Mouse (Mus musculus) CD4-positive helper T cell, adult 2 months (primary cell): ENCODE measurements at regions not wholly inside any gene's neighbourhood (a gene's known extent, or its start where the extent isn't known, plus 50 kb on each side); places are given as distances from the start of the nearest gene placed in this dataset.

ENCODE experiments used
- DNase-seq: peaks from one replicate; pipeline ENCODE4 v3.0.0-alpha.2; 2012; ENCODE audit warnings: low read depth, missing footprints, low spot score

GRCm38 (mm10) chr11:112370941-112371340, 411.1 kb upstream of the Sox9 start:
- no peak for DNase-seq

GRCm38 (mm10) chr11:112400069-112400468, 382.0 kb upstream of the Sox9 start:
- no peak for DNase-seq

GRCm38 (mm10) chr11:112407681-112408080, 374.3 kb upstream of the Sox9 start:
- no peak for DNase-seq

- no peak for DNase-seq
Measured at GRCm38 (mm10) chr11:112412434-112412833, 369.6 kb upstream of the Sox9 start.

DNA sequence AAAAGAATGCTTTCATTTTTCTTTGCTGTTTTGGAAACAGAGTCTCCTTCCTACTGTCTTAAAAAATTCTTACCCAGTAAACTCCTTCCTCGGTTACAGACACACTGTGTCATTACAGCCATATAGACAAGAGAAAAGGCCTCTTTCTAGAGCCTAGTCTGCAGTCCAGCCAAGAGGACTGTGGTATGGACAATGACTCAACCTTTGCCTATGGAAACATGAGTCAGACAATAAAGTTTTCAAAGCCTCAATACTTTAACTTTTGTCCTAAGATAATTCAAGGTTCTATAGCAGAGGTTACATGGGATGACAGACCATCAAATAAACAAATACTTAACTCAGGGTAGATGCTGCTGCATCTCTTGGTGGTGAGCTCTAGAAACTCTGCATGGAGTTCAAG, 339.4 kb upstream of the Sox9 start:
- no peak for DNase-seq

DNA sequence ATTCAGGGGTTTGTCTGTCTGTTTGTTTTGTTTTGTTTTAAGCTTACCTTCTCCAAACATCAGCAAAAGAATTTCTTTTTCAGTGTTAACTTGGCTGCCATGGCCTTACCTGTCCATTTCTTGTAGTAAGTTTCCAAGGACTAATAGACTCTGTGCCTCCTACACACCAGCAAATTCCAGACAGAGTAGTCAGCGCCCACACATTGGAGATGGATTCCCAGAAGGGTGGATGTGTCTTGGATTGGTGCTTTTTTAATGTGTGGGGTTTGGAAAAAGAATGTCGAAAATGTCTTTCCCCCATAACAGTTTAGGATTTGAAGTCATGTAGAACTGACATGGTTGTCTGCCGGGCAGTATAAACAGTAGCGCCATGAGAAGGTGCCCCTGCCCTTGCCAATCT, 338.1 kb upstream of the Sox9 start:
- DNase-seq: no peak

DNA sequence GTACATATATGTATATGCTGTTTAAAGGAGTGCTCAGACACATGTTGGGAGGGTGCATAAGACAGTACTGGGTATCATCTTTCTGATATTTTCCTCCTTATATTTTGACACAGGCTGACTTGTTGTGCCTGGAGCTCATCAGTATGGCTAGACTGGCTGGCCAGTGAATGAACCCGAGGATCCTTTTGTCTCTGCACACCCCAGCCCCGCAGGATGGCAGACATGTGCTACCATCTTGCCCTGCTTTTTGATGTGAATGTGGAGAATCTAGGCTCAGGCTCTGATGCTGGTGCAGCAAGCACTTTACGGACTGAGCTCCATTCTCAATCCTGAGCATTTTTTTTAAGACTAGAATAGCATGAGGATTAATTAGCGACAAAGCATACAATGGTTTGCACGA, 332.4 kb upstream of the Sox9 start:
- no peak for DNase-seq

DNA sequence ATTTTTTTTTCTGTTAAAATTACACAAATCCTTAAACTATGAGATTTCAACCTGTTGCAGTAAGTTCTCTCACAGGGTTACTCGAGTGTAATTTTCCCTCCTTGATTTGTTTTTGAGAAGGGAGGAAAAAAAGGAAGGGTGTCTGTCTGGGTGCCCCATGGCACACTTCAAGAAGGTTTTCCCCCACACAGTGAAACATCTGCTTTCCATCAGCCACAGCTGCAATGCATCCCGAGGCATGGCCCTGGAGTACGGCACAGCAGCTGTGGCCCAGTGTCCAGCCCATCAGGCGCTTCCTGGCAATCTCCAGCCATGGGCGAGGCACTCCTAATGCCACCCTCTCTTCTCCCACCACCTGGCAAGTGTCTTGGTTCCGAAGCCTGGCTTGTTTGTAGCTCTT, 331.8 kb upstream of the Sox9 start:
- no peak for DNase-seq

DNA sequence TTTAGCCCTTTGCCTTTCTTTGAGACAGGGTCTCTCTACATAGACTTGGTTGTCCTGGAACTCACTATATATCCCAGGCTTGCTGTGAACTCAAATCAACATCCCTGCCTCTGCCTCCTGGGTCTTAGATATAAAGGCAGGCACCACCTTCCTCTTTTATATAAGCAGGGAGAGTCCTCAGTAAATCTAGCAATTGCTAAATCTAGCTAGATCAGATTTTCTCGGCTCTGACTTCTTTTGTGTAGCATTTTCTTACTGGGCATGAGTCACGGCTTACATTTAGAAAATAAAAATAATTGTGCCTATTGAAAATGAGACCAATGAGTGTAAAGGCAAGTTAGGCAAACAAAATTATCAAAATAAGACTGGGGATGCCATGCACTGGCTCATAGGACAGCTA, 323.9 kb upstream of the Sox9 start:
- no peak for DNase-seq

DNA sequence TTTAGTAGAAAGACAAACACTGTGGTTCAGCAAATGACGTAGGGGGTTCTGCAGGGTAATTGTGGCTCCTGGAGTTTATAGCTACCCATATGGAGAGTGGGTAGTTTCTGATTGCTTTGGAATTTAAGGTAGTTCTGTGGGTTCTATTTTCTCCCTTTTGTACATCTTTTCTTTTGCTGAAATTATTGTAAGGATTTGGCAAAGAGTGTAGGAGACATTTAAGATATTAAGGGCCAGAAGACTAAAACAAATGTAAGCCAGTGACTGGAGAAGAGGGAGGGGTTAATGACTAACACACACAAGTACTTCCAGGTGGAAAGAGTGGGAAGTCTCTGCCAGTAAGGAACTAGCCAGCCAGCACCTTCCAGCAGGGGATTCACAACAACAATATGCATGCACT, 318.9 kb upstream of the Sox9 start:
- no peak for DNase-seq

DNA sequence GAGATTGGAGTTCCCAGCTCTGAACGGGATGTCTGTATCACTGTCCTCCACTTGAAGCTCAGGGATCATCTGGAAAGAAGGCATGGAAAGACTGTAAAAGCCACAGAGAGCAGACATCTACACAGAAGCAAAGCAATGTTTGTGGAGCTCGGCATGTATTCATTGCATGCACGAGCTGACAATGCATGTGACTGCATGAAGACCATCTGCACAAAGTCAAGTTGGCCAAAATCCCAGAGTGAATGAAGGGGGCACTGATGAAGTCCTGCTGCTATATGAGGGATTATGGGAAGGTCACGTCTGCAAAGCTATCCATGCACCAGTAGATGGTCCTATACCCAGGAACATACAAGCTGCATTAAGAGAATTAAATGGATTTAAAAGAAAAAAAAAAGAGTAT, 317.6 kb upstream of the Sox9 start:
- DNase-seq: no peak

GRCm38 (mm10) chr11:112470336-112470735, 311.7 kb upstream of the Sox9 start:
- DNase-seq: no peak

GRCm38 (mm10) chr11:112473237-112473636, 308.8 kb upstream of the Sox9 start:
- no peak for DNase-seq

- no peak for DNase-seq
Measured at GRCm38 (mm10) chr11:112473681-112474080, 308.3 kb upstream of the Sox9 start.

- no peak for DNase-seq
Measured at GRCm38 (mm10) chr11:112480360-112480759, 301.7 kb upstream of the Sox9 start.

- DNase-seq: no peak
Measured at GRCm38 (mm10) chr11:112501781-112502180, 280.2 kb upstream of the Sox9 start.

DNA sequence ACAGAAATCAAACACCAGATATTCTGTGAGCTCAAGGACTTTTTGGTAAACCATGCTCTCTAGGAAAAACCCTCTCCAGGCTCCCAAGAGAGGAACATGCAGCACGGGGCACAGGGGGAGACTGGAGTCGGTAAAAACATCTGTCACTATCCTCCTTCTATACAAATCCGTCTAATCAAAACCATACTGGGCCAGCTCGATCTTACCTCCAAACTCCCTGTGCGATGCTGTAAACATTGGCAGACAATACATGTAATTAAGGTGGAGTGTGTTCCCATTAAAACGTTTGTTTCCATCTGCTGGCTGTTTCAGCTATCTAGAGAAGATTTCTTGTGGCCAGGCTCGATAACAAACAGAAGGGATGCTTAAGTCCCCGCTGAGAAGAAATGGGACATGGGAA, 262.9 kb upstream of the Sox9 start:
- DNase-seq: no peak

GRCm38 (mm10) chr11:112524983-112525382, 257.0 kb upstream of the Sox9 start:
- DNase-seq: no peak

- no peak for DNase-seq
Measured at GRCm38 (mm10) chr11:112542573-112542972, 239.5 kb upstream of the Sox9 start.

GRCm38 (mm10) chr11:112543473-112543872, 238.6 kb upstream of the Sox9 start:
- no peak for DNase-seq

DNA sequence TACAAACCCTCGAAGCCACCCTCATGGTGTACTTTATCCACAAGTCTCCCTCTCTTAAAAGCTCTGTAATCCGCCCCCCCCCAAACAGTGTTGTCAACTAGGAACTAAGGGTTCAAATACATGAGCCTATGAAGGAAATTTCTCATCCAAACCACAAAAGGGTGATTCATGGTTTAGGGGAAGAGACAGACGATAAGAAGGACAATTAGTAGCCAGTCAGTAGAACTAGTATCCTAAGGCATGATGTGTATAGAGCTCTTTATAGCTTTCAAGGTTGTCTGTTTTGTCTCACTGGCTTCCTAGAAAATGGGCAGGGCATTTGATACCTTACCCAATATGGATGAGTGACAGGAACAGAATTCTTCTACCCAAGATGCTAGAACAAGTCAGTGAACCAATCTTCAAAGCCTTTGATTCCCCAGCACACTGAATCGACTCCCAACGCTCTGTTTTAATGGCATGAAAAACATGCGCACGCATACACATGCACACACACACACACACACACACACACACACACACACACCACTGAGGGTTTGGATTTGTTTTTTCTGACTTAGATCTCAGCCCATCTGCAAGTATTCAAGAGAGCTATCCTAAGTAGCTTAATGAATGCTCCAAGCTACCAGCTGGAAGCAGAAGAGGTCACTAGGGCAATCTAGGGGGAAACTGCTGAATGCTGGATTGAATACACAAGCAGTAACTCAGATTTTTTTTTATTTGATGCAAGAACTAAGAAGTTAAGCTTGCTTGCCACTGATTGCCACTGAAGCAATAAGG, 236.6 kb upstream of the Sox9 start:
- DNase-seq: no peak

DNA sequence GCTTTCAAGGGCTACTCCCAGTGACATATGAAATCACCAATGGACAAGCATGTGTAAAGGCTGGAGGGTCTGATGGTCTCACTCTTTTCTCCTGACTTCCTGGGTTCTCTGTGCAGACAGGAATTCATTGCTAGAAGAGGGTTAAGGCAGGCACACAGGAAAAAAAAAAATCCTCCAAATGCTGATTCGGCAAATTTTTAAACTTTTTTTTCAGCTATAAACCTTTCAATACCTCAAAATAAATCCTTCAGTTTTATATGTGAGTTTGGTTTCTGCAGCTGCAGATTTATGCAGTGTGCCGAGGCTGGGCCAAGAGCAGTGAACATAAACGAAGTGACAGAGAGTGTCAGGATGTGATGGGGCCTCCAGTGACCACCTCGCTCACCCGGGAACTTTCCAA, 235.9 kb upstream of the Sox9 start:
- DNase-seq: no peak

GRCm38 (mm10) chr11:112552838-112553237, 229.2 kb upstream of the Sox9 start:
- no peak for DNase-seq

DNA sequence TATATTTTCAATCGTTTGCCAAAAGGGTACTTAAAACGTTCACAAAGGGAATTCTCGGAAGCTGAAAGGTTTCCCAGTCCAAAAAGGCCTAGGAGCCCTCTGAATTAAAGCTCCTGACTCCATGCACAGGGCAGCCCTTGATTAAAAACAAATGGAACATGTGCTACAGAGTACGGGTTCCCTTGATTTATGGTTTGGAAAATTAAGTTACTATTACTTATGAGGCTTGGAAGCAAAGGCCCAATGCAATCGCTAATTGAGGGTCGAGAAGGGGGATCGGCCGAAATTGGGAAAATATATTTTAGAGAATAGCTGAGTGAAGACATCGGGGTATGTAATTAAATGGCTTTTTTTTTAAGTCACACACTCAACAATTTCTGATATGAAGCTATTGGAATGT, 219.0 kb upstream of the Sox9 start:
- no peak for DNase-seq
